Mouse (Mus musculus): ENCODE results near the gene Nfix.

Gene Nfix

GRCm38 (mm10) chr8:84781686-84782505 is 18.2 kb downstream of the Nfix start:
- DNase-seq (ENCODE audit: low spot score): no peak

- DNase-seq (ENCODE audit: low spot score): no peak
These were observed 19.0 kb downstream of the Nfix start for GRCm38 (mm10) chr8:84780949-84781680.

GRCm38 (mm10) chr8:84780225-84780555 is 20.0 kb downstream of the Nfix start:
- DNase-seq (ENCODE audit: low spot score): no peak

GRCm38 (mm10) chr8:84779519-84780224 is 20.5 kb downstream of the Nfix start:
- DNase-seq (ENCODE audit: low spot score): no peak

GRCm38 (mm10) chr8:84778638-84779380 is 21.3 kb downstream of the Nfix start:
- no peak for DNase-seq (ENCODE audit: low spot score)

GRCm38 (mm10) chr8:84777899-84778637 is 22.1 kb downstream of the Nfix start:
- no peak for DNase-seq (ENCODE audit: low spot score)

- DNase-seq (ENCODE audit: low spot score): no peak
These were observed 23.6 kb downstream of the Nfix start for GRCm38 (mm10) chr8:84776569-84776968.

- no peak for DNase-seq (ENCODE audit: low spot score)
These were observed 24.5 kb downstream of the Nfix start for GRCm38 (mm10) chr8:84775621-84776113.

GRCm38 (mm10) chr8:84775105-84775591 is 25.0 kb downstream of the Nfix start:
- DNase-seq (ENCODE audit: low spot score): no peak

GRCm38 (mm10) chr8:84774473-84774911 is 25.7 kb downstream of the Nfix start:
- DNase-seq (ENCODE audit: low spot score): no peak

GRCm38 (mm10) chr8:84773833-84774232 is 26.3 kb downstream of the Nfix start:
- no peak for DNase-seq (ENCODE audit: low spot score)

- DNase-seq (ENCODE audit: low spot score): no peak
These were observed 26.8 kb downstream of the Nfix start for GRCm38 (mm10) chr8:84773304-84773703.

GRCm38 (mm10) chr8:84772628-84773027 is 27.5 kb downstream of the Nfix start:
- no peak for DNase-seq (ENCODE audit: low spot score)

- no peak for DNase-seq (ENCODE audit: low spot score)
These were observed 28.2 kb downstream of the Nfix start for GRCm38 (mm10) chr8:84771941-84772378.

GRCm38 (mm10) chr8:84771000-84771687 is 29.0 kb downstream of the Nfix start:
- DNase-seq (ENCODE audit: low spot score): no peak

GRCm38 (mm10) chr8:84770100-84770953 is 29.8 kb downstream of the Nfix start:
- no peak for DNase-seq (ENCODE audit: low spot score)

- no peak for DNase-seq (ENCODE audit: low spot score)
These were observed 30.8 kb downstream of the Nfix start for GRCm38 (mm10) chr8:84769324-84769723.

- DNase-seq (ENCODE audit: low spot score): no peak
These were observed 31.6 kb downstream of the Nfix start for GRCm38 (mm10) chr8:84768343-84769095.

- DNase-seq (ENCODE audit: low spot score): no peak
These were observed 32.9 kb downstream of the Nfix start for GRCm38 (mm10) chr8:84767221-84767620.

Data from T-cell, adult 2 months (primary cell).